Mouse (Mus musculus) urinary bladder, postnatal 36 days (tissue): Measurements from ENCODE around the gene Nkapd1.
"Not testable (repeated sequence)": the region's sequence is repeated elsewhere in the genome, so short reads cannot be mapped to it uniquely, and the experiment has no call there.

Source experiments
- DNase-seq, 2 experiments: peaks; one replicate each; pipeline ENCODE4 v3.0.0; 2022; ENCODE audit warnings: low spot score in 2 of 2, mixed read lengths in 1 of 2

Gene Nkapd1

DNA sequence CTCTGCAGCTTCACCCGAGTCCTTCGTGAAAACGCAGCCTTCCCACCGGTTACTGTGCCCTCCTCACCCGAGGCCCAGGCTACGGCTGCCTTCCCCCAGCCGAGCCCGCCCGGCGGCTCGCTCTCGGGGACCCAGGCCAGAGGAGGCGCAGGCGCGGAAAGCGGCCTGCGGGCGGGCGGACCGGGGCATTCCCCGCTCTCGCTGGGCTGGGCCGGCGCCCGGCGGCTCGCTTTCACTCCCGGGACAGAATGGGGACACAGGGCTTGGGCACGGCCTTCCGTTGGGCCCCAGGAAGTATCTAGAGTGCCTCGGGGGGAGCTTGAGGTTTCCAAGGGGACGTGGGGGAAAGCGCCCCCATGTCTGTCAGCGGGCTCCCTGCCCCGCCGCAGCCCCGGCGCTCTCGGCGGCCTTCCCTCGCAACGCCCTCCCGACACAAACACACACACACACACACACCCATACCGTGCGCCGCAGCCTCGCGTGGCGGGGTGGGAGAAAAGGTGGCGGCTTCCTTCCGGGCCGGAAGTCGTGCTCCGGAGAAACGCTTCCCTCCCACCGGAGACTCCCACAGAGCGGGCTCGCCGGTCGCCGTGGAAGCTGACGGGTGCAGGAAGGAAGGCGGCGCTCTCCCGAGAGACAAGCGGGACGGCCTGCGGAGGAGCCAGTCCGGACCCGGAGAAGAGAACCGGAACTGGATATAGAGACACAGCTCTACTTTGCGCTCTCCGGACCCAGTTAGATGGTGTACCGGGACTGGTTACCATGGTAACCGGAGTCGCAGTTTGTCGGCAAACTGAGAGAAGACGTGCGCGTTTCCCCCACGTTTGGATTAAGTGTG lies at the start of gene Nkapd1, which contains the start of gene Pih1d2:
Gene Nkapd1 (minus strand): TSS at position 699 of the 838 bp plus-strand sequence.
Gene Pih1d2 (plus strand): TSS at position 556 of the 838 bp plus-strand sequence.
- peak; percentile 86 to 88 for DNase-seq

DNA sequence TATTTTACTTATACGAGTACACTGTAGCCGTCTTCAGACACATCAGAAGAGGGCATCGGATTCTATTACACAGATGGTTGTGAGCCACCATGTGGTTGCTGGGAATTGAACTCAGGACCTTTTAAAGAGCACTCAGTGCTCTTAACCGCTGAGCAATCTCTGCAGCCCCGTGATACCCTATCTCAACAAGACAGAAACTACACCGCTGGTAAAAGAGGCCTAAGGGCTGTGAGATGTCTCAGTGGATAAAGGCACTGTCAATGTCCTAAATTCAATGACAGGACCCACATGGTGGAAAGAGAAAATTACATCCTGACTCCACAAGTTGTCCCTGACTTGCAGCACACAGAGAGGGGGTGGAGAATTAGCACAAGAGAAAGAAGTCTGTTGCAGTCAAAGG lies 49.2 kb upstream of the Nkapd1 start:
- DNase-seq: no peak

DNA sequence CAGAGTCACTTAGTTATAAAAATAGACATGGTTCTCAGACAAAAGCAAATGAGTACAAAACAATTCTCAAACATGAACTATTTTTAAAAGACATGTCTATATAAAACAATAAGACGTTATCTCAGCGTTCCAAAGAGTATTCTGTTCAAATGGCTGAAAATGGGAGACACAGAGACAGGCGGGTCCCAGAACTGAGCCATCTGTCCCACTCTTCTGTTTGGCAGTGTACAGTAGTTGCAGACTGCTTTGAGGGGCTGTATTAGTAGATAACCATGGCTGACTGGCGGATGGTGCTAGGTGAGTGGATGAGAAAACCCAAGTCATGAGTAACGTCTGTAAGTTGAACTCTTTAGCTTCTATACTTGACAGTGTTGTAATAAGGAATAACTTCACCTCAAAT lies 47.6 kb upstream of the Nkapd1 start:
- no peak for DNase-seq

DNA sequence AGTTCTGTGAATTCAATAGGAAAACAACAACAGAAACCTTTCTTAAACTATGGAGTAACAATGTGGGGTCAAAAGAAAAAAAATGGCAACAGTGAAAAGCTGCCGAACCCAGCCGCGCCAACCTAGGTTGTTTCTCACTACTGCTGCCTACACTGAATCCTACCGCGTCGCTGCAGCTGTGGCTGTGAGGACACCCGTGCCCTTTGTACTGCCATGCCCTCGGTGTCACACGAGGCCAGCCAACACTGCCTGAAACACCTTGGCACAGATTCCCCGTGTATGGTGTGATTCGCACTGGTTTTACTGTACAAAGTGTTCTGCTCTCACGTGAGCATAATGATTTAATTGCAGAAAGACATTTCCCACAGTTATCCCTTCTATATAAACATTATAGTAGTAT lies 43.2 kb upstream of the Nkapd1 start:
- DNase-seq: peak in 1 of 2 experiments; percentile 51

DNA sequence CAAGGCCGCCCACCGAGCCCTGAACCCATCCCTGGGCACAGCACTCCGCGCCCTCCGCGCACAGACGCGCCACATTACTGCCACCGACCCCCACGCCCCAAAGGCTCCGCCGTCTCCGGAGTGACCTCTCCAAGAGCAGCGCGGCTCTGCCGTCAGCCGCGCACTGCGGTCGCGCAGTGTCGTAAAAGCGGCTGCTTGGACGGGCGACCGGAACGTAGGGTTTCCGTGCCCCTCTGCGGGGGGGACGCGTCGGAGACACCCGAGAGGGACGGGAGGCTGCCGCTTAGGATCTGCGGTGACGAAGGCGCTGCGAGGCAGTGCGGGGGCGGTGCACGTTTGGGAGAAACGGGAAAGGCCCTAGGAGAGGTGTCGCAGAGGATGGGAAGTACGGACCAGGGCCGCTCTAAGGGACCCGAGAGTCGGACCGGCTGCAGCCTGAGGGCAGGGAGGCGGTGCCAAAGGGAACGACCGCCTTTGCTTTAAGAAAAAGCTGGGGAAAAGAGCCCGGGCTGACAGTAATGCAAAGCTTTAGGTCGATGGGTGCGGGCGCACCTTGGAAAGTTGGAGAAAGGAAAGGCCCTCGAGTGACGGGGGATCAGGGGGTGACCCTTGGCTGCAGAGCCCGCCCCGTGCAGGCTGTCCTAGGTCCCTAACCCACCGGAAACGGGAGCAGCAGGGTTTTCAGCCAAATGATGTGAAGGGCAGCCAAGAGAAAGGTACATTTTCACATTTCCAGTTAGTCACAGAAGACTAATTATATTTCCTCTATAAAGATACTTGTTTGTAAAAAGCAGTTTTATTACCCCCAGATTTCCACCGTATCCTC lies 42.3 kb upstream of the Nkapd1 start, which contains the start of gene Dlat:
Gene Dlat (minus strand): TSS at position 389 of the 826 bp plus-strand sequence.
- DNase-seq: peak; percentile 83 to 85

DNA sequence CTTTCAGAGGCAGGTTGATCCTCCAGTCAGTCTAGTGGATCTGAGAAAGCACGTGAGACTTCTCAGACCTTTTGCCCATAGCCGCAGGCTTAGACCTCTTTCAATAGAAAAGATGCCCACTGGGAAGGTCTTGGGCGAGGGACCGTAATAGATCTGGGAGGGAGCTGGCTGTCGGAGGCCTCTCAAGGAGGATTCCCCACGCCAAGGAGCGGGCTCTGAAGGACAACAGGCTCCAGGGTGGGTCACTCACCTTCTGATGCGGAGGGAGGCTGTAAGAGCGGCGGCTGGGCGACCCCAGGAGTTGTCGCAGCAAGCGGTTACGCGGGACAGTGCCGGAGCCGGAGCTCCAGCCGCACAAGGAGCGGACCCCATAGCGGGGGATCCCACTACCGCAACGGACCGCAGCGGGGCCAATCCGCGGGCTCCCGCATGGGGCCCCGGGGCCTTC lies 41.7 kb upstream of the Nkapd1 start:
- DNase-seq: no peak

DNA sequence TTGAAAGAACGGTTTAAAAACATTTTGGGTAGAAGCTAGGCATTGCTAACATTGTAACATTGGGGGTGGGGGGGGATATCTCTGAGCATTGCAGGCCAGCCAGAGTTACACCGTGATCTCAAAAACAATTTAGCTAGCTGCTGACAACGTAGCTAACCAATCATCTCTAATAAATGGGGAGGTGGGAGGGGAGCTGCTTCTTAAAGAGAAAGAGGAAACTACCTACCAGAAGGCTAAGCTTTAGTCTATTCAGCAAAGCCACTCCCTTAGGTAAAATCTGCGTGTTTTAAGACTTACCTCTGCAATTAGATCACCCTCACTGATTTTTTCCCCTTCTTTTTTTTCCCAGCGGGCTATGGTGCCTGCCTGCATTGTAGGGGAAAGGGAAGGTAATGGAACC lies 41.1 kb upstream of the Nkapd1 start:
- no peak for DNase-seq

DNA sequence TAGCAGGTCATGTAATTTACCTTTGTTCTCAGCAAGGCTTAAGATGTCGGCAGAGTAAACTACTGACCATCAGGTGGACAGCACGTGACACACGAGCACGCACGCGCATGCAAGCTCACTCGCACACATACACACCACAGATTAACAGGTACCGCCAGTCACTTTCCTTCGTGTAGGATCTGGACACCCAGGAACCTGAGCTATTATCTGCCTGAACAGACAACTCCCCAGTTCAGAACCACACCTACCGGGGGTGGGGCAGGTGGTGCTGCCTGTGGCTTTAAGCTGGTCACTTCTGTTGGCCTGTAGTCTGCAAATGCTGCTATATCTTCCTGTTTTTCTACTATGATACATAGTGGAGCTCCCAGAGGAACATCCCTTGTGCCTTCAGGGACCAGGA lies 33.2 kb upstream of the Nkapd1 start:
- DNase-seq: no peak

DNA sequence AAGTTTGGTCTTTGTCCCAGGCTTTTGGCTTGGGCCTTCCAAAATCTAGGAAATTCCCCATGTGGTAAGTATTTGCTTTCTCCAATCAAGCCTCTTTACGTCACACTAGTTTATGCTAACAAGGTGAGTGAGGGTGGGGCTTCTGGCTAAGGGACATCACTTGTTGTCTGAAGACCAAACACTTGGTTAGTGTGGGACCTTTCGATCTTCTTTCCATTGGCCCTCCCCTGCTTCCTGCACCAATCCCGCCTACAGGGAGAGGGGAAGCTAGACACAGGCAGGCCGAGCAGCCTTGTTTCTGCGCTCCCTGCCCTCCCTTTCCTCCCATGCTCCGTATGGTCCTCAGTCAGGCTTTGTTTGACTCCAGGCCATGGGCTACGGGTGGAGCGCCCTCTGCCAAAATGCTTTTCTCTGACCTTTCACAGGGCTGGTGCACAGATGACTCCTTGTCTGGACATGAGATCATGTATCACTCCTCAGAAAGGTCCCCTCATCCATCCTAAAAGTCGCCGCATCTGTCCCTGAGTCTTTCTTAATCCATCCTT lies 29.6 kb upstream of the Nkapd1 start:
- no peak for DNase-seq

DNA sequence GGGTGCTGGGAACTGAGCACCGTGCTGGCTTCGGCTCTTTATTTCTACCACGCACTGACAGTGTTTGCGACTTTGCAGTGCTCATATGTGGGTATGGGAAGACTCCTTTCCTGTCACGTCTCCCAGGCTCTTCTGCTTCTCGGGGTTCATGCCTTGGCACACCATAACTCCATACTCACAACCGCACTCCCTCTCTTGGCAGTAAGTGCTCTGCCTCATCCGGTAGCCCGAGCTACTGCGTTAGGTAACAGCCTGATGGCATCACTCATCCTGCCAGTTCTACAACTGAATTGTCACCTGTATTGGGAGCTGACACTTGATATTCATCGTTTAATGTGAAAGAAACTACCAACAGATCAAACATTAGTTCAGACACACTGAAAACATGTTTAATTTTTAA lies 17.0 kb upstream of the Nkapd1 start:
- no peak for DNase-seq

DNA sequence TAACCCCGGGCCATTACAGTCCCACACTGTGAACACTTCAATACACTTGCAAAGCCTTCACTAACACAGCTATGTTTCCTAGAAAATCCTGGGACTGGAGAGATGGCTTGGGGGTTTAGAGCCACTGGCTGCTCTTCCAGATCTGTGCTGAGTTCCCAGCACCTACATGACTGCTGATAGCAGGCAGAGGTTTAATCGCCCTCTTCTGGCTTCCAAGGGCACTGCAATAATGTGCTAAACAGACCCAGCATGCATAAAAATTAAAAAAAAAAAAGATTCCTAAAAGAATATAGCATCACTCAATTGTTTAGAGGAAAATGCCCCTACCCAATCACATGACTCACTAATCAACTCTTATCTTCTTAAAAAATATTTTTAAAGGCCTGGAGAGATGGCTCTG lies 15.8 kb upstream of the Nkapd1 start:
- DNase-seq: no peak

DNA sequence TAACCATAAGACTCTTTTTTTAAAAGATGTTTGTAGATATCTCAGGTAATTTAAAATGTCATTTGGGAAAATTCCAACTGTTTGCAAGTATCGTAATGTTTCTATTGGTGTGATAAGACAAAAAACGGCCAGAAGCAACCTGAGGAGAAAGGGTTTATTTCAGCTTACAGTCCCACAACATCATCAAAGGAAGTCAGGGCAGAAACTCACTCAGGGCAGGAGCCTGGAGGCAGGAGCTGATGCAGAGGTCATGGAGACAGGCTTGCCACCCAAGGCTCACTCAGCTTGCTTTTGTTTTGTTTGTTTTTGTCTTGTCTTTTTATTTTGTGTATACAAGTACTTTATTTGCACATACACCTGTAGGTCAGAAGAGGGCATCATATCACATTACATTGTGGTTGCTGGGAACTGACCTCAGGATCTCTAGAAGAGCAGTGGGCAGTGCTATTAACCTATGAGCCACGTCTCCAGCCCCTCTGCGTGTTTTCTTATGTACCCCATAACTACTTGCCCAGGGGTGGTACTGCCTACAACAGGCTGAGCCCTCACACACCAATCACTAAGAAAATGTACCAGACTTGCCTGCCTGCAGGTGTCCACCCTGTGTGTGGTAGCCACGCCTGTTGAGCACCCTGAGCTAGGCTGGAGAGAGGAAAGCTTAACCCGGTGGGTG lies 14.9 kb upstream of the Nkapd1 start:
- no peak for DNase-seq

DNA sequence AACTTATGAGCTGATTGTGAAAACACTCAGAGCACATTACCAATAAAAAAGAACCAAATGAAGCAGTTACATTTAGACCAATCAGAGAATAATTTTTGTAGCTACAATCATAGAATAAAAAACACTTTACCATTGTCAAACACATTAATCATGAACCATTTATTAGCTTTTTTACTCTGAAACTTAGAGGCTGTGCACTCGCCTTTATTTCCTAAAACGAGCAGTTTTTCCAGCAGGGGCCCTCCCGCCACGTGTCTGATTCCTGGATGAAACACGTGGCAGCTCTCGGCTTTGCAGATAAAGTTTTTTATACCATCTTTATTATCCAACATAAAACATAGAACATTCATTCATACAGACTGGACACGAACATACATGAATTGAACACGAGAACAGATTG lies 13.6 kb upstream of the Nkapd1 start:
- DNase-seq: not testable (repeated sequence)

DNA sequence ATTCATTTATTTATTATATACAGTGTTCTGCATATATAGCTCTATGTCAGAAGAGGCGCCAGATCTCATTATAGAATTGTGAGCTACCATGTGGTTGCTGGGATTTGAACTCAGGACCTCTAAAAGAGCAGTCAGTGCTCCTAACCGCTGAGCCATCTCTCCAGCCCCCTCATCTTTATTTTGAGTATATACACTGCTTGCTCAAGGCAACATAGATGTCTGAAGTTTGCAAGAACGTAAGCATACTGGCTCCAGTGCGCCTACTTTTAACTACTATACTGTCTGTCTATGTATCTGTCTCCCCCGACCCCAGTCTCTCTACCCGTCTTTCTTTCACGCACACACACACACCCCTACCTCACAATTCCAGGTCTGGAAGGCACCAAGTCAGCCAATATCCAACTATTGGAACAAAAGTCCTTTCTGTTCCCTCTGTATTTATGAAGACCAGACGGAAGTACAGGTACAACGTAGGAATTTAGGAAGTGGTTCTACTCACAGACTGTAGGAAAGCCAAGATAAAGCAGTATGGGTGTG lies 598 bp upstream of the Nkapd1 start:
- DNase-seq: no peak

DNA sequence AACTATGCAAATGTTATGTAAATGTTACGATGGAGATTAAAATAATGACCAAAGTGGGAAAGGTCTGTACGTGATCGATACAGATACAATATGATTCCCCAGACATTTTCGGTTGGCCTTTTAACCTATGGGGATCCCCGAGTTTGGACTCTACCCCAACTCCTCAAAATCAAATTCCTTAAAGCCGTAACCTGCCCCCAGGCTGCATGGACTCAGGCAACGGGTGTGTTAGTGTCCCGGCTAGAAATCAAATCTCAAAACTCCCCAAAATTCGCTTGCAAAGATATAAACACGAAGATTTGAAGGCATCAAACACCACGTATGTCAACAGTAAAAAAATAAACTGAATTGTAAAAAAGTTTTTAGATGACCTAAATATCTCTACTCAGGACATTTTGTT lies 1.1 kb downstream of the Nkapd1 start:
- no peak for DNase-seq

DNA sequence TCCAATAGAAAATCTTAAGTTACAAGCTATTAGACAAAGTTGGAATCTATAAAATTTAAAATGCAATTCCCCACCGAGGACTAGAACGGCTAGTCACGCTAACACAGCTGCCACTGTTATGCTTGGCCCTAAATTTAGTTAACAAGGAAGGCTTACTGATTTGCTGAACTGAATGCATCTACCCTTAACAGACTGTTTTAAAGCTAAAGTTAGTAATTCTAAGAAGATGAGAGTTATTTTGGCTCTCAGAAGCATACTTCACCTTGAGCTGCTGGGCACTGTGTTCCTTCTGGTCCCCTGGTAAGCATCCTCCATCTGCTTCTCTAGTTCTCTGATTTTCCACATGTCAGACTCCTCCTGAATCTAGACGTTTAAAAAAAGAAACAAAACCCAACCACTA lies 5.1 kb downstream of the Nkapd1 start:
- DNase-seq: no peak

DNA sequence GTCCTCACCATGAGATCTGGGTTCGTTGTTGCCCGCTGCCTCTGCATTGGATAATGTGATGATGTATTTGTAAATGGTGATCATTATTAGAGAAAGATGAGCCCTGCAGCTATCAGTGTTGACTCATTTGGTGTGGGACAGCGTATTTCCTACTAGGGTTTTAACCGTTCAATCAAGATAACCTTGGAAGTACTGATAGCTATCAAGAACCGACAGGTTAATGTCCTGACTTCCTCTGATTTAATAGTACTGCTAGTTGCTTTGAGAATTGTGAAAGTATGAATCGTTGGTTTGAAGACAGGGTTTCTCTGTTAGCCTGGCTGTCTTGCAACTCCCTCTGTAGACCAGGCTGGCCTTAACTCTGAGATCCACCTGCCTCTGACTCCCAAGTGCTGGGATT lies 12.9 kb downstream of the Nkapd1 start:
- no peak for DNase-seq

DNA sequence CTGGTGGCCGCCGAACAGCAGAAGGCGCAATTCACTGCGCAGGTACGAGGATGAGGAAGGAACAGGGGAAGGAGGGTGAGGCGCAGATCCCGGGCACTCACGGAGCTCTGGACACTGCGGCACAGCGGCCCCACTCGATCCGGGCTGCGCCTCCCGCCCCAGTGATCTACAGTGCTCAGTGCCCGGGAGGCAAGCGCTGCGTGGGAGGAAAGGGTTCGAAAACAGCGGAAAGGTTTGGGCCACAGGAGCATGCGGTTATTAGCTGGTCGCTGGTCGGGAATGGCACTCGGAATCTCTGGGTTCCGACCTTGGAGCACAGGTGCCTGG lies 13.3 kb downstream of the Nkapd1 start:
- DNase-seq: no peak

DNA sequence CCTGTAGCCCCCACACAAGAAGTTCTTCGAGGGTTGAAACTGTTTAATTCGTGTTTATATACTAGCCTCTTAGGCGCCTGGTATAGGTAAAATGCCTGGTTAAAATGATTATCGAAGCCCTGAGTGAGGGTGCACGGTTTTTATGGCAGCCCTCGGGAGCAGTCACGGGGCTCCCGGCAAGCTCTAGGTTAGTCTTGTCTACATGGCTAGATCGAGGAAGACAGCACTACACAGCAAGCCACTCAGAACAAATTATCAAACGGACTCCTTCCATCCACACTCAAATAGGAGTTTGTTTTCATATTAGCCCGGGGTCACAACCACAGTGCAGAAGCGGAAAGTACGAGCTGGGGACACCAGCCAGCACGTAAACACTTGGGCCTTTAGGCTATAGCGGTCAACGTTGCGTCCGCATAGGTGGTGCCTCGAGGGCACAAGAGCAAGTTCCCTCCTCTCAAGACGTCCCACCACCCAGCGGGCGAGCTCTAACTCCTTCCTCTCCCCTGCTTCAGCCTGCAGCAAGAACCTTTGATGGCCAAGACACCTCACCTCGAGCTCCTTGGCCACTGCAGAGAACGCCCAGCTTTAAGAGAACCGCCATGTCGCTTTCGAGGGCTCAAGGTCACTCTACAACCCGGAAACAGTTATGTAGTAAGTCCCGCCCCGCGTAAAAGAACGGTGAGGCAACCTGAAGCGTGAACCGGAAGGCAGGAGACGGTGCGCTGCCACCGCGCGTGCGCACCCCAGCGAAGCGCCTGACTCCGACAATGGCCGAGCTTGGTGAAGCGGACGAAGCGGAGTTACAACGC lies 13.9 kb downstream of the Nkapd1 start, which contains the start of the genes Sdhd and Timm8b:
Gene Sdhd (minus strand): TSS at position 624 of the 809 bp plus-strand sequence.
Gene Timm8b (plus strand): TSS at position 722 of the 809 bp plus-strand sequence.
- peak; percentile 93 for DNase-seq

DNA sequence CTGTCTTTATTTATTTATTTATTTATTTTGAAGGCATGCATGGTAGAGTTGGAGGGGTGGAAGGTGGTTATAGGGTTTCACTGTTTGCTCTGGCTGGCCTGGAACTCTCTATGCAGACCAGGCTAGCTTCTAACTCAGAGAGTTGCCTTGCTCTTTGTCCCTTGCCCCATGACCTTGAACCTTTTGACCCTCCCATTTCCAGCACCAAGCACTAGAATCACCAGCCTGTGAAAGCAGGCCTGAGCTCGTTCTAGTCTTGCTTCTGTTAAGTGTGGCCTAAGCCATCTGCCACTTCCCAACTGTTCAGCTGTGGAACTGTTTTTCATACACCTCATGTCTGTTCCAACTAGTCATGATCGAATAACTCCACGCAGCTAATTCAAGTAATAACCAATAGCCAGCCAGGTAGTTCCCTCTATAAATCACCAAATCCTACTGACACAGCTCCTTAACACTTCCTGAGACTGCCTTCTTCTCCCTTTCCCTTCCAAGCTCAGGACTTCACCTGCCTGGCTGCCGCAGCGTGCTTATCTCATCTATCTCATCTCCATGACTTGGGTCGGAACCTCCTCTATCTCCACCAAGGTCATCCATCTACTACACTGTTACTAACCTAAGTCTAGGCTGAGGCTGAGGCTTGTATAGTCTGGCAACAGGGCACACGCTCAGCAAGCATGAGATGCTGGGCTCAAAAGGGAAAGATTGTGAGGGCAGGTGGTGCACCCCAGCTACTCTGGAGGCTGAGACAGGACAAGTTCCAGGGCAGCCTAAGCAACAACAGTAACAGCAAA lies 15.0 kb downstream of the Nkapd1 start:
- no peak for DNase-seq
